Mouse (Mus musculus): ENCODE data around the gene Pygb. TPM values are rescaled to one million over a fixed set of nuclear protein-coding genes. Genes with fewer than 3 reads are reported as not detected.

The Pygb gene
- total RNA-seq, 1 experiment = 10.8 TPM

DNA sequence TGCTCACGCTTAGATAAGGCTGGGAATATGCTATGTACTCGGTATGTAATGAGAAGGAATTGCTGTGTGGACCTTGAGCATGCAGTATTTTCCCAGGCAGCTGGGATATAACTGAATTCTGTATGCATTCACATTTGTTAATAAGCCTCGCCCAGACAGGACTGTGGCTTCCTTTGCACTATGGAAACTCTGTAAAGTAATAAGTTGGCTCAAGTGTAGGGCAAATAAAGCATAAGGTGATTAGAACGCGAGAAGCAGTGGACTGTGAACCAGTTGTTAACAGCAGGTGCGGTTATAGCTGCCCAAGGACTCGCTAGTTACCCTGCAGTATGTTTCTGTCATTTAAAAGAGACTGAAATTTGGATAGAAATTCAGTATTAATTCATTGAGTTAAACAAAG is 11.5 kb downstream of the Pygb start:
- H3K9ac ChIP-seq (ENCODE audit: insufficient read depth, low read depth, low read length, poor library complexity, severe bottlenecking) = no peak overlapping the region
- H3K4me1 ChIP-seq (ENCODE audit: control insufficient read depth in 2 of 2, insufficient read depth in 2 of 2, low read length in 2 of 2, poor library complexity in 1 of 2) = no peaks in the 10 kb centered on the region
- in situ Hi-C loops (cut with MboI; ENCODE audit: low sequenced_read_pairs in 2 of 2, unreplicated experiment in 2 of 2) = no loop called here
- H3K4me3 ChIP-seq (ENCODE audit: insufficient read depth in 1 of 2, low read depth in 1 of 2, low read length in 2 of 2, poor library complexity in 1 of 2, severe bottlenecking in 1 of 2) = no peak overlapping the region
- DNase-seq (ENCODE audit: low read depth, low spot score) = no peak
- H3K36me3 ChIP-seq (ENCODE audit: control insufficient read depth, insufficient read depth, low read length, poor library complexity, severe bottlenecking) = no peaks in the 10 kb centered on the region
- TF ChIP-seq CHD2 (IDR thresholded peaks at IDR 0.05; ENCODE audit: low read depth, low read length) = no peak
- TF ChIP-seq ZC3H11A (IDR thresholded peaks at IDR 0.05; ENCODE audit: borderline replicate concordance, low read depth, low read length) = no peak
- TF ChIP-seq HCFC1 (IDR thresholded peaks at IDR 0.05; ENCODE audit: borderline replicate concordance, insufficient read depth, low read length) = no peak
- TF ChIP-seq MAFK (IDR thresholded peaks at IDR 0.05; ENCODE audit: insufficient read depth, low read depth, low read length) = no peak
- TF ChIP-seq ZNF384 (IDR thresholded peaks at IDR 0.05; ENCODE audit: low read depth, low read length) = no peak
- H3K9me3 ChIP-seq (ENCODE audit: control insufficient read depth, insufficient read depth, low read depth, low read length) = no peaks in the 10 kb centered on the region
- no peak overlapping the region for H3K27ac ChIP-seq (ENCODE audit: insufficient read depth, low read depth, low read length, poor library complexity, severe bottlenecking)

DNA sequence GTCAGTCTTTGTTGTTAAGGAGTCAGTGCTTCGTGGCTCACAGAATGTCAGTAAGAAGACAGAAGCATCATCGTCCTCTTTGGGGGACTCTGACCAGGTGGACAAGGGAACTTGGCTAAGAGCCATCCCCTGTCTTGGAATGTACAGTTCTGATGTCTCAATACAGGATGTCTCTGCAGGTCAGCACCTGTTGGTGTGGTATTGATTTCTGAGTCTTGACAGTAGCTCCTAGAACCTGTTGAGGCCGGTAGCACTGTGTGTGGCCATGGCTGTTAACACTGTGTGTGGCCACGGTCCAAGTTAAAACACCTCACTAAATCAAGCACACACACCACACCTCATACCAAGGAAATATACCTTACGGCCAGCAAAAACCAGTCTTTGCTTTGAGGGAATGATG is 14.1 kb downstream of the Pygb start:
- Histone ChIP-seq H3K4me1 (ENCODE audit: control insufficient read depth in 2 of 2, insufficient read depth in 2 of 2, low read length in 2 of 2, poor library complexity in 1 of 2) (no peaks in the 10 kb centered on the region), H3K27ac (ENCODE audit: insufficient read depth, low read depth, low read length, poor library complexity, severe bottlenecking) (no peak overlapping the region), H3K9ac (ENCODE audit: insufficient read depth, low read depth, low read length, poor library complexity, severe bottlenecking) (no peak overlapping the region), H3K9me3 (ENCODE audit: control insufficient read depth, insufficient read depth, low read depth, low read length) (no peaks in the 10 kb centered on the region), H3K36me3 (ENCODE audit: control insufficient read depth, insufficient read depth, low read length, poor library complexity, severe bottlenecking) (no peaks in the 10 kb centered on the region), H3K4me3 (ENCODE audit: insufficient read depth in 1 of 2, low read depth in 1 of 2, low read length in 2 of 2, poor library complexity in 1 of 2, severe bottlenecking in 1 of 2) (no peak overlapping the region)
- TF ChIP-seq MAFK (IDR thresholded peaks at IDR 0.05; ENCODE audit: insufficient read depth, low read depth, low read length) (no peak), HCFC1 (IDR thresholded peaks at IDR 0.05; ENCODE audit: borderline replicate concordance, insufficient read depth, low read length) (no peak), ZC3H11A (IDR thresholded peaks at IDR 0.05; ENCODE audit: borderline replicate concordance, low read depth, low read length) (no peak), CHD2 (IDR thresholded peaks at IDR 0.05; ENCODE audit: low read depth, low read length) (no peak), ZNF384 (IDR thresholded peaks at IDR 0.05; ENCODE audit: low read depth, low read length) (no peak)
- in situ Hi-C loops (cut with MboI; ENCODE audit: low sequenced_read_pairs in 2 of 2, unreplicated experiment in 2 of 2) = no loop called here
- no peak for DNase-seq (ENCODE audit: low read depth, low spot score)

DNA sequence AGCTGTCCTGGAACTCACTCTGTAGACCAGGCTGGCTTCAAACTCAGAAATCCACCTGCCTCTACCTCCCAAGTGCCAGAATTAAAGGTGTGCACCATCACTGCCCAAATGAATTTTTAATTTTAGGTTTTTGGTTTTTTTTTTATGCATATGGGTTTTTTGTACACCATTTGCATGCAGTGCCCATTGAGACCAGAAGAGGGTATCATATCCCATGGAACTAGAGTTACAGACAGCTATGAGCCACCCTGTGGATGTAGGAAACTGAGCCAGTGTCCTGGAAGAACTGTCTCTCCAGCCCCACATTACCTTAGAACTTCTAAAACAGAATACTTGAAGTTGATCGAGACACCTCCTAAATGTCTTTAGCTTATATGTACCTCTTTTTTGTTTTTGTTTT is 16.5 kb downstream of the Pygb start:
- no peak overlapping the region for H3K27ac ChIP-seq (ENCODE audit: insufficient read depth, low read depth, low read length, poor library complexity, severe bottlenecking)
- in situ Hi-C loops (cut with MboI; ENCODE audit: low sequenced_read_pairs in 2 of 2, unreplicated experiment in 2 of 2) = no loop called here
- H3K4me1 ChIP-seq (ENCODE audit: control insufficient read depth in 2 of 2, insufficient read depth in 2 of 2, low read length in 2 of 2, poor library complexity in 1 of 2) = no peaks in the 10 kb centered on the region
- no peak for TF ChIP-seq HCFC1 (IDR thresholded peaks at IDR 0.05; ENCODE audit: borderline replicate concordance, insufficient read depth, low read length)
- TF ChIP-seq MAFK (IDR thresholded peaks at IDR 0.05; ENCODE audit: insufficient read depth, low read depth, low read length) = no peak
- TF ChIP-seq ZC3H11A (IDR thresholded peaks at IDR 0.05; ENCODE audit: borderline replicate concordance, low read depth, low read length) = peak; percentile 39; the same call in 1 of the 2 replicates
- TF ChIP-seq CHD2 (IDR thresholded peaks at IDR 0.05; ENCODE audit: low read depth, low read length) = no peak
- no peak for TF ChIP-seq ZNF384 (IDR thresholded peaks at IDR 0.05; ENCODE audit: low read depth, low read length)
- H3K4me3 ChIP-seq (ENCODE audit: insufficient read depth in 1 of 2, low read depth in 1 of 2, low read length in 2 of 2, poor library complexity in 1 of 2, severe bottlenecking in 1 of 2) = no peak overlapping the region
- H3K9me3 ChIP-seq (ENCODE audit: control insufficient read depth, insufficient read depth, low read depth, low read length) = no peaks in the 10 kb centered on the region
- H3K9ac ChIP-seq (ENCODE audit: insufficient read depth, low read depth, low read length, poor library complexity, severe bottlenecking) = no peak overlapping the region
- DNase-seq (ENCODE audit: low read depth, low spot score) = no peak
- no peaks in the 10 kb centered on the region for H3K36me3 ChIP-seq (ENCODE audit: control insufficient read depth, insufficient read depth, low read length, poor library complexity, severe bottlenecking)

DNA sequence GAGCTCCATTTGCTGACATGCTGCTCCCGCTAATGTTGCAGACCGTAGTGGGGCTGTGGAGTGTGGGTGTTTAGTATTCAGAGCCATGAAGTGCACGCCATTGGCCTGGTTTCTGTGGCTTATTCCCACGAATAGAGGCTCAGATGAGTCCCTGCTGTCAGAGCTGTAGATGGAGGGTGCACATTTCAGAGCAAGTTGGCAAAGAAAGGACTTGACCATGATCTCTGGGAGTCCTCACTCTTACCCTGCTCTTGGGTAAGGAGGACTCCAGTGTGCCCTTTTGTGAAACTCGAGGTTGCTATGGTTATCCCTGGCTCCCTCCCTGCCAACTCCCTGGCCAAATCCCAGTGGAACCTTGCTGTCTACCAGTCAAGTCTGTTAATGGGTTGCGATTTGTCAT is 21.8 kb downstream of the Pygb start:
- no peak for DNase-seq (ENCODE audit: low read depth, low spot score)
- H3K4me1 ChIP-seq (ENCODE audit: control insufficient read depth in 2 of 2, insufficient read depth in 2 of 2, low read length in 2 of 2, poor library complexity in 1 of 2) = no peaks in the 10 kb centered on the region
- no peak overlapping the region for H3K9ac ChIP-seq (ENCODE audit: insufficient read depth, low read depth, low read length, poor library complexity, severe bottlenecking)
- peaks cover 6% of the 10 kb centered on the region; the same call in 1 of the 2 replicates for H3K36me3 ChIP-seq (ENCODE audit: control insufficient read depth, insufficient read depth, low read length, poor library complexity, severe bottlenecking)
- no peak overlapping the region for H3K27ac ChIP-seq (ENCODE audit: insufficient read depth, low read depth, low read length, poor library complexity, severe bottlenecking)
- no peak overlapping the region for H3K4me3 ChIP-seq (ENCODE audit: insufficient read depth in 1 of 2, low read depth in 1 of 2, low read length in 2 of 2, poor library complexity in 1 of 2, severe bottlenecking in 1 of 2)
- in situ Hi-C loops (cut with MboI; ENCODE audit: low sequenced_read_pairs in 2 of 2, unreplicated experiment in 2 of 2) = no loop called here
- no peaks in the 10 kb centered on the region for H3K9me3 ChIP-seq (ENCODE audit: control insufficient read depth, insufficient read depth, low read depth, low read length)
- no peak for TF ChIP-seq HCFC1 (IDR thresholded peaks at IDR 0.05; ENCODE audit: borderline replicate concordance, insufficient read depth, low read length)
- no peak for TF ChIP-seq MAFK (IDR thresholded peaks at IDR 0.05; ENCODE audit: insufficient read depth, low read depth, low read length)
- no peak for TF ChIP-seq ZC3H11A (IDR thresholded peaks at IDR 0.05; ENCODE audit: borderline replicate concordance, low read depth, low read length)
- no peak for TF ChIP-seq ZNF384 (IDR thresholded peaks at IDR 0.05; ENCODE audit: low read depth, low read length)
- no peak for TF ChIP-seq CHD2 (IDR thresholded peaks at IDR 0.05; ENCODE audit: low read depth, low read length)

DNA sequence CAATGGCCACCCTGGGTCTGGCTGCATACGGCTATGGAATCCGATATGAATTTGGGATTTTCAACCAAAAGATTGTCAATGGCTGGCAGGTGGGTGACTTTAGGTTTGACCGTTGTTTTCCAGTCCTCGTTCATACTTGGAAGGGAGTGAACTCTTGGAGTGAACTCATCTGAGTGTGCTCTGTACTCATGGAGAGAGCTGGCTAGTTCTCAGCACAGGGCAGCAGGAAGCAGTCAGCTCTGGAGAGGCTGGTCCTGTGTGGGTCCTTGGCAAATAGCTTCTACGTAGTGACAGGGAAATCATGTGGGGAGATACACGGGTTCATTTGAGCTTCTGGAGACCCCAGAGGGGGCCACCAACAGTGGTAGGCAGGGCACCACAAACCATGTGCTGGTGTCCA is 22.3 kb downstream of the Pygb start:
- Histone ChIP-seq H3K36me3 (ENCODE audit: control insufficient read depth, insufficient read depth, low read length, poor library complexity, severe bottlenecking) (peaks cover 6% of the 10 kb centered on the region; the same call in 1 of the 2 replicates), H3K9ac (ENCODE audit: insufficient read depth, low read depth, low read length, poor library complexity, severe bottlenecking) (no peak overlapping the region), H3K9me3 (ENCODE audit: control insufficient read depth, insufficient read depth, low read depth, low read length) (no peaks in the 10 kb centered on the region), H3K4me3 (ENCODE audit: insufficient read depth in 1 of 2, low read depth in 1 of 2, low read length in 2 of 2, poor library complexity in 1 of 2, severe bottlenecking in 1 of 2) (no peak overlapping the region), H3K27ac (ENCODE audit: insufficient read depth, low read depth, low read length, poor library complexity, severe bottlenecking) (no peak overlapping the region), H3K4me1 (ENCODE audit: control insufficient read depth in 2 of 2, insufficient read depth in 2 of 2, low read length in 2 of 2, poor library complexity in 1 of 2) (no peaks in the 10 kb centered on the region)
- no peak for DNase-seq (ENCODE audit: low read depth, low spot score)
- TF ChIP-seq MAFK (IDR thresholded peaks at IDR 0.05; ENCODE audit: insufficient read depth, low read depth, low read length) (no peak), CHD2 (IDR thresholded peaks at IDR 0.05; ENCODE audit: low read depth, low read length) (no peak), HCFC1 (IDR thresholded peaks at IDR 0.05; ENCODE audit: borderline replicate concordance, insufficient read depth, low read length) (no peak), ZC3H11A (IDR thresholded peaks at IDR 0.05; ENCODE audit: borderline replicate concordance, low read depth, low read length) (no peak), ZNF384 (IDR thresholded peaks at IDR 0.05; ENCODE audit: low read depth, low read length) (no peak)
- in situ Hi-C loops (cut with MboI; ENCODE audit: low sequenced_read_pairs in 2 of 2, unreplicated experiment in 2 of 2) = no loop called here
